Mouse (Mus musculus) heart, adult 2 months (tissue): Measurements from ENCODE around the gene Rnf24.

ENCODE experiments used
- CTCF ChIP-seq: fragments of 200-600 bp; IDR thresholded peaks from 2 replicates; pipeline ENCODE4 v1.8.1; 2022; ENCODE audit warnings: antibody characterized with exemption, mild to moderate bottlenecking, moderate library complexity
- EP300 ChIP-seq: fragments of 200-500 bp; IDR thresholded peaks from 2 replicates; pipeline ENCODE4 v1.6.1; 2011; ENCODE audit warnings: low read depth, low read length, control low read depth; ENCODE audit not compliant: insufficient read depth
- POLR2A ChIP-seq: fragments of 200-500 bp; IDR thresholded peaks from 2 replicates; pipeline ENCODE4 v1.6.1; 2011; ENCODE audit warnings: mild to moderate bottlenecking, low read depth, low read length, control low read depth; ENCODE audit not compliant: insufficient read depth

GRCm38 (mm10) chr2:131326044-131326443 lies 26.6 kb downstream of the Rnf24 start:
- TF ChIP-seq POLR2A (no peak), CTCF (no peak), EP300 (no peak)
